Mouse (Mus musculus): ENCODE measurements around the gene Mark1.

GRCm38 (mm10) chr1:184972214-184972776, 27.1 kb downstream of the Mark1 start:
- TF ChIP-seq CTCF (IDR thresholded peaks at IDR 0.05; ENCODE audit: extremely low read depth, insufficient read depth, low read length) (no peak), POLR2A (IDR thresholded peaks at IDR 0.05; ENCODE audit: extremely low read depth, insufficient read depth, low read length) (no peak)
